Mouse (Mus musculus): ENCODE measurements at regions not wholly inside any gene's neighbourhood (a gene's known extent, or its start where the extent isn't known, plus 50 kb on each side); places are given as distances from the start of the nearest gene placed in this dataset.
"Not testable (repeated sequence)": the region's sequence is repeated elsewhere in the genome, so short reads cannot be mapped to it uniquely, and the experiment has no call there.

GRCm38 (mm10) chr3:22007736-22008135, 68.7 kb upstream of the Tbl1xr1 start:
- DNase-seq (ENCODE audit: low spot score) = no peak

GRCm38 (mm10) chr3:22008432-22008831, 68.0 kb upstream of the Tbl1xr1 start:
- no peak for DNase-seq (ENCODE audit: low spot score)

GRCm38 (mm10) chr3:22009898-22010699, 66.4 kb upstream of the Tbl1xr1 start:
- DNase-seq (ENCODE audit: low spot score) = no peak

- not testable (repeated sequence) for DNase-seq (ENCODE audit: low spot score)
Observed at GRCm38 (mm10) chr3:22010700-22010991, 65.8 kb upstream of the Tbl1xr1 start.

DNA sequence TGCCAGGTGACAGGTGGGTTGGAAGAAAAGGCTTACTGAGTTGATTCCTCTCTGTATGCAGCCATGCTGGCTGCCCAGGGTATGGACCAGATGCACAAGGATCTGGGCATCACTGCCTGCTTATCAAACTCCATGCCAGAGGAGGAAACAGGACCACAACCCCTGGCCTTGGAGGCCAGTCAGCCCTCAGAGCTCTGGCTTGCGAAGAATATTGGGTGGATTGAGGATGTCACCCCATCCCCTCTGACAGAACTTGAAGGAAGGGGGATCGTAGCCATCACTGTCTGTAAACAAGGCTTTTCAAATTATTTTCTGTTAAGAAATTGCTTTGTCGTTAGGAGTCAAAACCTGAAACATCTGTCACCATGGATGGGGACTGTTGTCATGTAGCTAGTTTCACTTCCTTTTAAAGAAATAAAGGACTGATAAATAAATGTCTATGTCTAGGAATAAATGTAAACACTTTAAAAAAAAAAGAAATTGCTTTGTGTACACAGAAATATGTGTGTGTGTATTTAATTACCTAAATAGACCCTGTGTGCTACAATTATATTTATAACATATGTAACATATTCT, 55.0 kb upstream of the Tbl1xr1 start:
- DNase-seq (ENCODE audit: low spot score) = no peak

- no peak for DNase-seq (ENCODE audit: low spot score)
Observed at GRCm38 (mm10) chr3:22022418-22022817, 54.0 kb upstream of the Tbl1xr1 start.

GRCm38 (mm10) chr3:22023049-22023448, 53.4 kb upstream of the Tbl1xr1 start:
- DNase-seq (ENCODE audit: low spot score) = no peak

GRCm38 (mm10) chr3:22023551-22023950, 52.9 kb upstream of the Tbl1xr1 start:
- DNase-seq (ENCODE audit: low spot score) = no peak

- DNase-seq (ENCODE audit: low spot score) = no peak
Observed at GRCm38 (mm10) chr3:22024200-22024599, 52.3 kb upstream of the Tbl1xr1 start.

GRCm38 (mm10) chr3:22025119-22025518, 51.3 kb upstream of the Tbl1xr1 start:
- DNase-seq (ENCODE audit: low spot score) = no peak

DNA sequence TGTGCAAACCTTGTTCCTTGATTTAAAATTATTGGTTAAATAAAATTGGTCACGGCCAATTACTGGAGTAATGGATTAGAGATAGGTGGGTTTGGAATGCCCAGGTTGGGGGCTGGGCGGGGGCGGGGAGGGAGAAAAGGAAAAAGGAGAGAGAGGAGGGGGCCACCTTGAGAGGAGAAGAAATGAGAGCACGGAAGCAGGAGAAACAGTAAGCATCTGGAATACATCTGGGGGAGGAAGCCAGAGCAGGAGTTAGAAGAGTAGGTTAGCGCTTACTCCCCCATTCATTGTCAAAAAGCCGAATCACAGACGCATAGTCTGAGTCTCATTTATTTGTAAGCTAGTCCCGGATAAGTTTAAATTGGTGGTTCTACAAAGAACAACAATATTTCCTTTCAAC, 50.8 kb upstream of the Tbl1xr1 start:
- no peak for DNase-seq (ENCODE audit: low spot score)

All from left cerebral cortex, adult 11 months (tissue).